Mouse (Mus musculus) forebrain, embryonic 16.5 days (tissue): ENCODE measurements around the gene Serpinb6d. TPM values are rescaled to one million over a fixed set of nuclear protein-coding genes. Genes with fewer than 3 reads are reported as not detected.

ENCODE experiments used
- ATAC-seq: fragments of 200-750 bp; cut with Nextera tagmentation; 2 replicates; pipeline ENCODE4 v1.8.0; 2017; ENCODE audit warnings: mild to moderate bottlenecking, moderate library complexity
- H3K27ac ChIP-seq: fragments of 300-500 bp; sonication (generic); 2 replicates; pipeline ENCODE4 v1.5.1; 2014; ENCODE audit warnings: low read length, control low read depth
- H3K27me3 ChIP-seq: fragments of 300-500 bp; sonication (generic); replicated peaks from 2 replicates; pipeline ENCODE4 v1.6.1; 2014; ENCODE audit warnings: low read length; ENCODE audit not compliant: control insufficient read depth, insufficient read depth
- H3K36me3 ChIP-seq: fragments of 300-500 bp; sonication (generic); 2 replicates; pipeline ENCODE4 v1.6.1; 2014; ENCODE audit not compliant: control insufficient read depth, insufficient read depth
- H3K4me1 ChIP-seq: fragments of 300-500 bp; sonication (generic); replicated peaks from 2 replicates; pipeline ENCODE4 v1.6.1; 2014; ENCODE audit warnings: low read length; ENCODE audit not compliant: control insufficient read depth, insufficient read depth
- H3K4me2 ChIP-seq: fragments of 300-500 bp; sonication (generic); 2 replicates; pipeline ENCODE4 v1.6.1; 2014; ENCODE audit warnings: mild to moderate bottlenecking, low read length, control low read depth
- H3K4me3 ChIP-seq: fragments of 300-500 bp; sonication (generic); replicated peaks from 2 replicates; pipeline ENCODE4 v1.5.1; 2014; ENCODE audit warnings: mild to moderate bottlenecking, low read length, control low read depth
- H3K9ac ChIP-seq: fragments of 300-500 bp; sonication (generic); replicated peaks from 2 replicates; pipeline ENCODE4 v1.6.1; 2014; ENCODE audit warnings: low read depth, low read length, control low read depth
- H3K9me3 ChIP-seq: fragments of 300-500 bp; sonication (generic); 2 replicates; pipeline ENCODE4 v1.6.1; 2016; ENCODE audit warnings: low read length; ENCODE audit not compliant: control insufficient read depth
- WGBS: fragments of 180-500 bp; shearing (Covaris S2); extraction: QIAGEN DNeasy Blood & Tissue Kit; methylation state at CpG from one replicate; pipeline ENCODE4 v1.1.7; 2014; 5-methylcytosine and 5-hydroxymethylcytosine counted together
- polyA plus RNA-seq: library from polyadenylated mRNA; unstranded; fragments of >200 nt; fragmentation: Nextera tagmentation; extraction: Ambion mirVana; gene quantifications from 2 replicates; pipeline ENCODE4 v1.2.1, GENCODE M21; 2015

Serpinb6d gene
- polyA plus RNA-seq = not detected in 2 replicates

DNA sequence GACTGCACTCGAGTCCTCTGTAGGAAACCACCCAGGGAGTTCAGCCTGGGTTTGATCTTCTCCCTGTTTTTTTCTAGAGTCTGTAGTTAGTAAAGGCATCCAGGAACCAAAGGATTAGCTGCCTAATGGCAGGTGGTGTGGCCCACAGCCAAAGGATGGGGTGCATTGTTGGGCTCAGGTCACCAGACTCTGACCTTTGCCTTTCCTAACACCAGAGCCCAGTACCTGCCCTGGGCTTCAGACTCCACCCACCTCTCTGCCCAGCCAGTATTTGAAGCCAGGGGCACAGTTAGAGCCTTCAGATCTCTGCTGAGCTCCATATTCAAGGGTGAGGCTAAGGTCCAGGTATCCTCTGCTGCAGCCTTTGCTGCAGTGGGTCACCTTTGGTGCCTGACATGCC lies at the start of gene Serpinb6d:
Gene Serpinb6d (plus strand): TSS at position 301 of the 400 bp plus-strand sequence.
- H3K4me3 ChIP-seq = no peak within 1 kb of the TSS
- no peak within 1 kb of the TSS for H3K9ac ChIP-seq
- no peaks in the 10 kb centered on the region for H3K36me3 ChIP-seq
- 59% methylated on average over 1 of the region's 1 CpGs for WGBS
- H3K4me2 ChIP-seq = no peak within 1 kb of the TSS
- H3K9me3 ChIP-seq = peaks cover 3% of the 10 kb centered on the region; the same call in 1 of the 2 replicates
- no peaks in the 10 kb centered on the region for H3K27me3 ChIP-seq
- H3K27ac ChIP-seq = no peak within 1 kb of the TSS
- ATAC-seq = no peak
- no peaks in the 10 kb centered on the region for H3K4me1 ChIP-seq

DNA sequence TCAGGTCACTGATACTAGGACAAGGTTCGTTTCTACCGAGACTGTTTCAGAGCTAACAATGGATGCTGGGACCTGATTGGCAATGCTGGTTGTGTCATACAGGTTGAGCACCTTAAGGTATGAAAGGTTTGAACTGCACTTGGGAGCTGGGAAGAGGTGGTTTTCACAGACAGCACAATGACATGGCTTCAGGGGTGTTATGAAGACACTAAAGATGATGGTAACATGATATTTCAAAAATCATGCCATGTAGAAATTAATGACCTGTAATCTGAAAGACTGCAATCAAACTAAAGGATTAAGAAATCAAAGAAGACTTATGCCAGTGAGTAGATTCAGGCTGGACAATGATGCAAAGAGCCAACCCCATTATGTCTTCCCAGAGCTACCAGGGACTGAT lies 38.3 kb upstream of the Serpinb6d start:
- ATAC-seq = no peak
- H3K9ac ChIP-seq = no peak overlapping the region
- H3K9me3 ChIP-seq = peaks cover 9% of the 10 kb centered on the region; the same call in 1 of the 2 replicates
- no peak overlapping the region for H3K4me3 ChIP-seq
- no peak overlapping the region for H3K27ac ChIP-seq
- no peaks in the 10 kb centered on the region for H3K36me3 ChIP-seq
- 92% methylated on average over 2 of the region's 2 CpGs for WGBS
- H3K4me1 ChIP-seq = no peaks in the 10 kb centered on the region
- no peak overlapping the region for H3K4me2 ChIP-seq
- H3K27me3 ChIP-seq = no peaks in the 10 kb centered on the region

DNA sequence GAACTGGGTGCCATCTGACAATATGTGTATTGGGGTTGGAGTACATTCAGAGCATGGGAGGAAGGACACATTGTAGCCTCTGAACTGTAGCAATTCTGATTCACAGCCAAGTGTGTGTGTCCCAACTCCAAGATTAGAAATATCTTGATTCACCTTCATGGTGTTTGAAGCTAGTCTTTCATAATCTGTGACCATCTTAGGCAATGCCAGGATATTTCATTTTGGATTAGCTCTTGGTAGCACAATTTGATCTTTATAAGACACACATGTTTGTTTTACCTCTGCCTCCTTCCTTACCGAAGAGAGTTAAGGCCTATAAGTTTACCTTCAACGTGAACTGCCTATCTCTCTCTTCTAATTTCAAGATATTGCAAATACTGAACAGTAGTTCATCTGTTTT lies 18.7 kb upstream of the Serpinb6d start:
- Histone ChIP-seq H3K4me1 (no peaks in the 10 kb centered on the region), H3K27ac (no peak overlapping the region), H3K27me3 (no peaks in the 10 kb centered on the region), H3K36me3 (no peaks in the 10 kb centered on the region), H3K9me3 (peaks cover 2% of the 10 kb centered on the region), H3K4me2 (no peak overlapping the region), H3K9ac (no peak overlapping the region), H3K4me3 (no peak overlapping the region)
- ATAC-seq = no peak
- 69% methylated on average over 2 of the region's 2 CpGs for WGBS

DNA sequence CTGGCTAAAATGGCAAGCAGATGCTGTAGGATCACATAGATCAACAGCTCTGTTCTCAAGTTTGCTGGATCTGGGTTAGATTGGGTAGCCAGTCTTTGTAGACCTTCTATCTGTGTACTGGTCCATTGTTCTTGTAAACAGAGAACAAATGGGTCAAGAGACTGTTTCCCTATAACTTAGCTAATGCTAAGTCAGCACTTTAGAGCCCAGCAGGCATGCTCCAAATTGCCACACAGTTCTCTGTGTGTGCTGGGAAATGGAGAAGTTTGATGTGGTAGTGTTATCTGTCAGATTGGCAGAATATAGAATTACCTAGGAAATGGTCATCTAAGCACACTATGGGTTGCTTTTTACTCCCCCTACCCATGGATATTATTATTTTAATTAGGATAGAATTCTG lies 1.3 kb downstream of the Serpinb6d start:
- H3K4me2 ChIP-seq = no peak overlapping the region
- no peak for ATAC-seq
- no peak overlapping the region for H3K9ac ChIP-seq
- no peak overlapping the region for H3K4me3 ChIP-seq
- no peaks in the 10 kb centered on the region for H3K36me3 ChIP-seq
- H3K27ac ChIP-seq = no peak overlapping the region
- no peaks in the 10 kb centered on the region for H3K27me3 ChIP-seq
- peaks cover 3% of the 10 kb centered on the region; the same call in 1 of the 2 replicates for H3K9me3 ChIP-seq
- no peaks in the 10 kb centered on the region for H3K4me1 ChIP-seq

DNA sequence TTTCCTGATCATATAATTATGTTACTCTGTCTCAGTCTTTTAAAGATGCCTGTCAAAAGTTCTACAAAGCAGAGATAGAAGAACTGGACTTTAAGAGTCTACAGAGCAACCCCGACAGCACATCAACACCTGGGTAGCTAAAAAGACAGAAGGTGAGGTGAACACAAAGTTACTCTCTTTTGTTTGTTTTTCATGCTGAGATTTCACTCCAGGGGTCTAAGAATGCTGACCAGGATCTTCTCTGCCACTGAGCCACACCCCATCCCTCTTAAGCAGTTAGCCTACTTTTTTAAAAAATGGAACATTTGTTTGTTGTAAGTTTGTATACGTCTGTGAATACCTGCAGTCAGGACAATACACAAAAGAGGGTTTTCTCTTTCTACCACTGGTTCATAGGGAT lies 59.1 kb downstream of the Serpinb6d start:
- Histone ChIP-seq H3K36me3 (no peaks in the 10 kb centered on the region), H3K9ac (no peak overlapping the region), H3K4me3 (no peak overlapping the region), H3K27ac (no peak overlapping the region), H3K4me1 (no peaks in the 10 kb centered on the region), H3K9me3 (peaks cover 4% of the 10 kb centered on the region; the same call in 1 of the 2 replicates), H3K27me3 (no peaks in the 10 kb centered on the region), H3K4me2 (no peak overlapping the region)
- ATAC-seq = no peak
- 84% methylated on average over 2 of the region's 2 CpGs for WGBS

Other genes starting within 250 kb of the Serpinb6d start
- not detected in 2 replicates for gene Serpinb9g, start 176.6 kb upstream of the Serpinb6d start, polyA plus RNA-seq
- gene Serpinb6e, start 182.0 kb downstream of the Serpinb6d start, polyA plus RNA-seq = not detected in 2 replicates
- gene Serpinb6c, start 244.3 kb downstream of the Serpinb6d start, polyA plus RNA-seq = 0.15 and 0.36 TPM in 2 replicates